Mouse (Mus musculus): ENCODE measurements around the gene Sntg2. TPM values are rescaled to one million over a fixed set of nuclear protein-coding genes. Genes with fewer than 3 reads are reported as not detected.

Sntg2 gene
- polyA plus RNA-seq (2017; shearing (Covaris generic)) = not detected

GRCm38 (mm10) chr12:30372933-30373501 lies at the start of gene Sntg2:
Sntg2 (minus strand) TSS chr12:30373375.

GRCm38 (mm10) chr12:30132524-30132923 lies 240.7 kb downstream of the Sntg2 start, which contains the start of gene Tpo:
Tpo (minus strand) TSS chr12:30132624.

Other genes with a start within 250 kb of the Sntg2 start
- not detected for gene Tpo, start 240.8 kb downstream of the Sntg2 start, polyA plus RNA-seq (2017; shearing (Covaris generic))
- 11.5 TPM for gene Tmem18, start 211.1 kb upstream of the Sntg2 start, polyA plus RNA-seq (2017; shearing (Covaris generic))

Data from effector memory CD4-positive, alpha-beta T cell, adult 5 months (primary cell).